Mouse (Mus musculus) small intestine, adult 2 months (tissue): ENCODE results near the gene Gm20696. TPM values are rescaled to one million over a fixed set of nuclear protein-coding genes. Genes with fewer than 3 reads are reported as not detected.

Experiments
- H3K27ac ChIP-seq: fragments of 200-500 bp; 2 replicates; pipeline ENCODE4 v1.5.1; 2012; ENCODE audit warnings: low read depth, low read length, control low read depth, inconsistent platforms; ENCODE audit not compliant: insufficient read depth
- H3K27me3 ChIP-seq: fragments of 200-500 bp; 2 replicates; pipeline ENCODE4 v1.6.1; 2012; ENCODE audit warnings: mild to moderate bottlenecking, moderate library complexity, low read length, inconsistent platforms; ENCODE audit not compliant: control insufficient read depth, insufficient read depth
- H3K36me3 ChIP-seq: fragments of 200-500 bp; 2 replicates; pipeline ENCODE4 v1.6.1; 2012; ENCODE audit warnings: mild to moderate bottlenecking, low read length, control low read depth, inconsistent platforms; ENCODE audit not compliant: control insufficient read depth, insufficient read depth
- H3K4me1 ChIP-seq: fragments of 200-500 bp; 2 replicates; pipeline ENCODE4 v1.6.1; 2012; ENCODE audit warnings: low read length, inconsistent platforms, mixed read lengths; ENCODE audit not compliant: control insufficient read depth, insufficient read depth, insufficient read length
- H3K4me3 ChIP-seq: fragments of 200-500 bp; 2 replicates; pipeline ENCODE4 v1.5.1; 2012; ENCODE audit warnings: low read depth, mild to moderate bottlenecking, control low read depth, inconsistent platforms, low read length, moderate library complexity
- CTCF ChIP-seq: fragments of 200-500 bp; IDR thresholded peaks from 2 replicates; pipeline ENCODE4 v1.5.1; 2012; ENCODE audit warnings: low read depth, mild to moderate bottlenecking, control low read depth, inconsistent platforms, low read length, moderate library complexity, mixed read lengths; ENCODE audit not compliant: insufficient replicate concordance, insufficient read length; ENCODE audit errors: extremely low read depth
- POLR2A ChIP-seq: fragments of 200-500 bp; IDR thresholded peaks from 2 replicates; pipeline ENCODE4 v1.6.1; 2012; ENCODE audit warnings: low read depth, mild to moderate bottlenecking, control low read depth, inconsistent platforms, low read length, moderate library complexity
- WGBS: fragments of 180-500 bp; shearing (Covaris S2); methylation state at CpG from one replicate; pipeline ENCODE4 v1.1.7; 2018; 5-methylcytosine and 5-hydroxymethylcytosine counted together
- polyA plus RNA-seq: library from polyadenylated mRNA; depleted of rRNA; stranded (reverse); fragments of >200 nt; gene quantifications from 2 replicates; pipeline ENCODE4 v1.2.3, GENCODE M21; 2012

The Gm20696 gene
- polyA plus RNA-seq, 1 experiment = 0.57 TPM

GRCm38 (mm10) chr6:99636801-99637200 is 29.8 kb downstream of the Gm20696 start:
- Histone ChIP-seq H3K36me3 (peaks cover 10% of the 10 kb centered on the region), H3K27ac (no peak overlapping the region), H3K4me1 (no peaks in the 10 kb centered on the region), H3K27me3 (no peaks in the 10 kb centered on the region), H3K4me3 (no peak overlapping the region)
- WGBS = 68% methylated on average over 8 of the region's 8 CpGs
- TF ChIP-seq CTCF (no peak), POLR2A (no peak)

GRCm38 (mm10) chr6:99636121-99636520 is 30.5 kb downstream of the Gm20696 start:
- Histone ChIP-seq H3K4me1 (no peaks in the 10 kb centered on the region), H3K4me3 (no peak overlapping the region), H3K36me3 (peaks cover 12% of the 10 kb centered on the region), H3K27ac (no peak overlapping the region), H3K27me3 (no peaks in the 10 kb centered on the region)
- TF ChIP-seq CTCF = no peak
- TF ChIP-seq POLR2A = no peak
- 45% methylated on average over 9 of the region's 9 CpGs for WGBS

- Histone ChIP-seq H3K27ac (no peak overlapping the region), H3K4me3 (no peak overlapping the region), H3K36me3 (peaks cover 5% of the 10 kb centered on the region; the same call in 1 of the 2 replicates), H3K27me3 (no peaks in the 10 kb centered on the region), H3K4me1 (no peaks in the 10 kb centered on the region)
- 84% methylated on average over 32 of the region's 32 CpGs for WGBS
- TF ChIP-seq POLR2A (no peak), CTCF (no peak)
Measured at GRCm38 (mm10) chr6:99632121-99632980, 34.2 kb downstream of the Gm20696 start.

- Histone ChIP-seq H3K27me3 (no peaks in the 10 kb centered on the region), H3K27ac (no peak overlapping the region), H3K36me3 (peaks cover 5% of the 10 kb centered on the region; the same call in 1 of the 2 replicates), H3K4me1 (no peaks in the 10 kb centered on the region), H3K4me3 (no peak overlapping the region)
- 85% methylated on average over 5 of the region's 5 CpGs for WGBS
- TF ChIP-seq CTCF = no peak
Measured at GRCm38 (mm10) chr6:99631637-99632036, 35.0 kb downstream of the Gm20696 start.

- 79% methylated on average over 8 of the region's 8 CpGs for WGBS
- no peaks in the 10 kb centered on the region for H3K27me3 ChIP-seq
- H3K4me3 ChIP-seq = no peak overlapping the region
- H3K4me1 ChIP-seq = no peaks in the 10 kb centered on the region; the same call in 1 of the 2 replicates
- TF ChIP-seq CTCF (no peak), POLR2A (no peak)
- no peak overlapping the region for H3K27ac ChIP-seq
- H3K36me3 ChIP-seq = peaks cover 4% of the 10 kb centered on the region; the same call in 1 of the 2 replicates
Measured at GRCm38 (mm10) chr6:99629726-99630458, 36.7 kb downstream of the Gm20696 start.

GRCm38 (mm10) chr6:99626347-99626746 is 40.2 kb downstream of the Gm20696 start:
- H3K27me3 ChIP-seq = no peaks in the 10 kb centered on the region
- no peaks in the 10 kb centered on the region for H3K36me3 ChIP-seq
- TF ChIP-seq CTCF (no peak), POLR2A (no peak)
- H3K27ac ChIP-seq = no peak overlapping the region
- no peak overlapping the region for H3K4me3 ChIP-seq
- WGBS = 79% methylated on average over 2 of the region's 2 CpGs
- H3K4me1 ChIP-seq = no peaks in the 10 kb centered on the region; the same call in 1 of the 2 replicates

GRCm38 (mm10) chr6:99625803-99626202 is 40.8 kb downstream of the Gm20696 start:
- Histone ChIP-seq H3K27me3 (no peaks in the 10 kb centered on the region), H3K4me1 (no peaks in the 10 kb centered on the region; the same call in 1 of the 2 replicates), H3K4me3 (no peak overlapping the region), H3K36me3 (no peaks in the 10 kb centered on the region), H3K27ac (no peak overlapping the region)
- TF ChIP-seq POLR2A (no peak), CTCF (no peak)
- 48% methylated on average over 7 of the region's 7 CpGs for WGBS
